Mouse (Mus musculus): ENCODE measurements around the gene Pigs.

DNA sequence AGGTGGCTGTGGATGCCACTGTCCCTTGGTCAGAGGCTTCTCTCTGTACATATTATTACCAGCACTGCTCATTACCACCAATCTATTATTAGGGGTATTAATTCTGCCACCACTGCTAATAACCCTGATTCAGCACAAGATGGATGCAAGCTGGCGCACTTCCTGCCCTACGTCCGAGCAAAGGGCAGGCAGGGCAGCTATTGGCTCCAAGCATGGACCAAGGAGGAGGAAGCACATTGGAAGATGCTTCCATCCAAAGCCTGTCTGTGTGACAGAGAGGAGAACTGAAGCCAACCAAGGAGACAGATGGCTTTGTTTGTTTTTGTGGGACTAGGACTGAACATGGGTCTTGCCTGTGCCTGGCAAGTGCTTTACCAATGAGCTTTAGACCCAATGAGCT is 52.8 kb downstream of the Pigs start:
- TF ChIP-seq CTCF (IDR thresholded peaks at IDR 0.05; ENCODE audit: extremely low read depth, insufficient read length, insufficient replicate concordance, low read depth, low read length) (no peak), POLR2A (IDR thresholded peaks at IDR 0.05; ENCODE audit: low read depth, low read length) (no peak)
